Mouse (Mus musculus): ENCODE data around the gene Olfr352.

Gene Olfr352

GRCm38 (mm10) chr2:36868160-36868559, at the start of gene Olfr352:
Gene Olfr352 (plus strand): TSS chr2:36868460.
- DNase-seq (ENCODE audit: low spot score), result no peak

GRCm38 (mm10) chr2:36846010-36846409, 22.2 kb upstream of the Olfr352 start, which contains the start of gene Olfr350:
Gene Olfr350 (plus strand): TSS chr2:36846310.
- DNase-seq (ENCODE audit: low spot score), result no peak

GRCm38 (mm10) chr2:36862560-36862959, 5.7 kb upstream of the Olfr352 start, which contains the start of gene Olfr351:
Gene Olfr351 (minus strand): TSS chr2:36862660.
- DNase-seq (ENCODE audit: low spot score), result no peak

- no peak for DNase-seq (ENCODE audit: low spot score)
Observed at GRCm38 (mm10) chr2:36892836-36893235, 24.6 kb downstream of the Olfr352 start, which contains the start of gene Olfr353. Gene Olfr353 (minus strand): TSS chr2:36892936.

- no peak for DNase-seq (ENCODE audit: low spot score)
Observed at GRCm38 (mm10) chr2:36897114-36897513, 28.9 kb downstream of the Olfr352 start.

- DNase-seq (ENCODE audit: low spot score), result no peak
Observed at GRCm38 (mm10) chr2:36905380-36905779, 37.1 kb downstream of the Olfr352 start, which contains the start of gene Olfr354. Gene Olfr354 (plus strand): TSS chr2:36905680.
